Mouse (Mus musculus) liver, adult 10 weeks (tissue): ENCODE results near the gene Gm20814. TPM values are rescaled to one million over a fixed set of nuclear protein-coding genes. Genes with fewer than 3 reads are reported as not detected.

Experiments
- polyA plus RNA-seq: library from polyadenylated mRNA; stranded (reverse); fragments of 350-450 nt; fragmentation: Illumina TruSeq; extraction: RNeasy Lipid Tissue Mini Kit (QIAGEN cat#74804); gene quantifications from one replicate; pipeline ENCODE4 v1.2.3, GENCODE M21; 2014; ENCODE audit warnings: low read depth, low replicate concordance

The Gm20814 gene
- polyA plus RNA-seq, result not detected

DNA sequence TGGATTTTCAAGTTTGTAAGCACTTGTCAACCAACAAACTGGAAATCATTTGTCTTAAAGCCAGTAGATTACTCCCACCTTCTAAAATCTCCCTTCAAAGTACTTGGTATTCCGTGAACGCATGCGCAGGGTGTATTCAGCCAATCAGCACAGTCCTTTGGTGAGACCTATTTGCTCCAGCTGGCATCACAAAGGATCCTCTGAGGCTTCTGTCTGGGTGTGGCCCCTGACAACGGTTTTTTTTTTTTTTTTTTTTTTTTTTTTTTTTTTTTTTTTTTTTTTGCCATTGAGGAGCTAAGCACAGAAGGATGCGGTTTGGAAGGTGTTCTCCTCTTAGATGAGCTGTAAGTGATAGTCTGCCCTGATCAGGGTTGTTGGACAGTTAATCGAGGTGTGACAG lies at the start of gene Gm20814:
Gene Gm20814, plus strand, starts transcription at position 301 of the 400 bp plus-strand sequence.

